Mouse (Mus musculus) cerebellum, postnatal 36 days (tissue): Measurements from ENCODE around the gene Rprml.

Source experiments
- DNase-seq, 2 experiments: peaks; one replicate each; pipeline ENCODE4 v3.0.0; 2021 to 2022; ENCODE audit warnings: mixed read lengths in 2 of 2

Rprml gene

DNA sequence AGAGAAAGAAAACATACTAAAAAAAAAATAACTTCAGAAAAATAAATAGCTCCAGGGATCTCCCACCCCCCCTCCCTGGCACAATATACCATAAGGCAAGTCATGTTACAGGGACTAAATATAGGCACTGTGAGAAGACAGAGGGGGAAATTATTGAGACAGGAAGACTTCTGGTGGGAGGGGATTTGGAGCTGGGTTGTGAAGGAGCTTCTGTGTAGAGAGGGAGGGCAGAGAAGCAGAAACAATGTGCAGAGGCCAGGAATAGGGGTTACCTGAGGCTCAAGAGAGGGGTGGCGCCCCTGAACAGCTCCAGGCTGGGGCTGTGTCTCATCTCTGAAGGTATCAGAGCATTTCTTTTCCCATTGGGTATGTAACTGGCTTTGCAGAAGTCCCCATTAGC lies 16.3 kb downstream of the Rprml start:
- no peak for DNase-seq

DNA sequence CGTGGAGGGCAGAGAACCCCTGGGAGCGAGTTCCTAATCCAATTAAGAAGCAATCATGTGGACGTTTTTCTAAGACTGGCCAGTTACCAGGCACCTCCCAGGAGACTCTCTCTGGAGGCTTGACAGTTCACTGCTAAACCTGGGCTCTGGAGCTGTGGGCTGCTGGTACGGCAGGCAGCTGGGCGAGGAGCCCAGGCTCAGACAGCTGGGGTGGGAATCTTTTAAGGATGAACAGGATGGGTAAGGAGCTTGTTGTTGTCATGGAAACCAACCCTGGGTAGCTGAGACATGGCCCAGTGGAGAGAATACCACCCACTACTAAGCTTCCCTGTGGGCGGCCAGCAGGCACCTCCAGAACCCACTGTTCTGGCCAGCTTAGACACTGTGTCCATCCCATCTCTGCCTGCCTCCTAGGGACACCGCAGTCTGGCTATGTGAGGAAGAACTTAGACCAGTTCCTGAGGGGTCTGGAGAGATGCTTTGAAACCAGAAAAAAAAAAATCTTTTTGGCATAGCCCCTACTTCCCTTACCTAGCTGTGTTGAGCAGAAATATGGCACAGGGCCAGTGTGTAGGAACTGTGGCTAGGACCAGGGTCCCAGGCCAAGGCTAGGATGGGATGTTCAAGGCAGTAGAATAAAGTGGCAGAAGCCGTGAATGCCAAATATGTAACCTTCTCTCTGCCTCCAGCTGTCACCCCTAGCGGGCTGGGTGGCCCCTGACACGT lies 17.0 kb downstream of the Rprml start:
- DNase-seq, result peak in 1 of 2 experiments; percentile 27

DNA sequence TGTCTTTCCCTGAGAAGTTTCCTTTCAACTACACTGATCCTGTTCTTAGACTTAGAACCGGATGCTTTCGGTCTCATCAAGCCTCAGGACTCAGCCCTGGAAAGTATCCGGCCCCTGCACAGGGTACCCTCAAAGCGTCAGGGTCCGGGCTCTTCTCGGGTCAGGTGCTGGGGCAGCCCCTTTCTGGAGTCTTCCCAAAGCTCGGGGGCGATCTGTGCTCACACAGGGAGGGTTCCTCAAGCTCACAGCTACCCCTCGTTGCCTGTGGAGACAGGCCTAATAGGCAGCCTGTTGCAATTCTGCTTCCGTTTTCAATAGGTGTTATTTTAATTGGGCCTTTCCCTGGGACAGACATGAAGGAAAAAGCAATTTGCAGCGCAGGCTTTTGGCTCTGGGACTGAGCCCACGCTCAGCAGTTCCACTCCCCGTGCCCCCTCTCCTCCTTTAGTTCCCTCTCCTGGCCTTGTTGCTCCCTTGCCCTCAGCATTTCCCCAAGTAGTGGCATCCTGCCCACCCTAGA lies 17.6 kb downstream of the Rprml start:
- no peak for DNase-seq

GRCm38 (mm10) chr11:103675556-103675955 lies 26.2 kb downstream of the Rprml start:
- peak; percentile 69 to 82 for DNase-seq

DNA sequence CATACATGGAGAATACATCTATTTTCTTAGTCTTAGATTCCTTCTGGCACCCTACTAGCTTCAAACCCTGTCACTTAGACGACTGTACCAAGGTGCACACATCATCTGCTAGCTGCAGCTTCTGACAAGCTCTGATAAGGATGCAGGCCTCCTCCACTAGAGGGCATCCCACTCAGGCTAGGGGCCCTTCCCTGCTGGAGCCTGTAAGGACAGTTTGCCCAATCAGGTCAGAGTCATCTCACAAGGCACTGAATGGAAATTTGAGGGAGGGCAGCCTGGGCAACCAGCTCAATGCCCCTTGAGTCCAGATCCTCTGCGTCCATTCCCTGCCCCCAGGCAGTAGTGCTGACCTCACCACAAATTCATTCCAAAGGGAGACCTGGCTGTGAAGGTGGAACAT lies 27.7 kb downstream of the Rprml start:
- DNase-seq, result peak; percentile 43 to 52

DNA sequence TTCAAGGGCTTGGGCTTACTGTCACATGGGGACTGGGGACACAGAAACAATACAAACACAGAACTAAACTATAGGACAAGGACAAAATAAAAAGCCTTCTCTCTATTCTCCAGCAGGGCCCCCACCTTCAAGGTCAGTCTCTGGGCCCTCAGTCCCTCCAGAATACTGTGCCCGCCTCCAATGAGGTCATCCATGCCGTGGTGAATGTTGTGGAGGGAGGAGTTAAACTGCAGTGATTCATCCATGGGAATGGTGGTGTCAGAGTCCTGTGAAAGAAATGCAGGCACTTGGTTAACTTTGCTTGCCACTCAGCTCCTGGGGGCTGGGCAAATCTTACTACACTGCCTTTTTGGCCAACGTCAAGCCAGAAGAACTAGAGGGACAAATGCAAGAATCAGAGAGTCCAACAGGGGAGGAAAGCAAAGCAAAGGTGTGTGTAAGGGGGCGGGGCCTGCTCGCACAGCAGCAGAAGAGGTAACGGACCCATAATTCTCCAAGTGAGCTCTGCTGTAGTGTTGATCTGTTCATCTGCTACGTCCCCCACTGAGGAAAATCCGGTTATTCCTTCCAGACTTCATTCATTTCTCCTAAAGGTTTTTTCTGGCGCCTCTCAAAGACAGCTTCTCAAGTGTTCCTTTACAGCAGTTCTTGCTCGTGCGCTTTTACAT lies 34.4 kb downstream of the Rprml start:
- DNase-seq, result no peak

GRCm38 (mm10) chr11:103685261-103685736 lies 35.9 kb downstream of the Rprml start:
- no peak for DNase-seq

DNA sequence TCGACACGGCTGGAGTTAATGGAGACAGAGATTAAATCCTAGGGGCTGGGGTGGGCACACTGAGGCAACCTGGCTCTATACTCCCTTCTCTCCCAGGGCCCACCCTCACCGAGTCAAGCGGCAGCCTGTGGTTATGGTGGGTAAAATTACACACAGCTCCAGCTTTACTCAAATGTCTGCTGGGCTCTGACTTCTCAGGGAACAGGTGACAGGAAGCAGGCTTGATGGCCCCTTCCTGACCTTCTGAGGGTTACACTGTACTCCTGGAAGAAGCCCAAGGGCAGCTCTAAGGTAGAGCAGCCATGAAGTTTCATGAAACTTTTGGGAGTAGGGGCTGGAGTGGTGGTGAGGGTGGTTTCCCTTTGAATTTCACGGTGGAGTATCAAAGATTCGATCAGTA lies 37.3 kb downstream of the Rprml start:
- no peak for DNase-seq

DNA sequence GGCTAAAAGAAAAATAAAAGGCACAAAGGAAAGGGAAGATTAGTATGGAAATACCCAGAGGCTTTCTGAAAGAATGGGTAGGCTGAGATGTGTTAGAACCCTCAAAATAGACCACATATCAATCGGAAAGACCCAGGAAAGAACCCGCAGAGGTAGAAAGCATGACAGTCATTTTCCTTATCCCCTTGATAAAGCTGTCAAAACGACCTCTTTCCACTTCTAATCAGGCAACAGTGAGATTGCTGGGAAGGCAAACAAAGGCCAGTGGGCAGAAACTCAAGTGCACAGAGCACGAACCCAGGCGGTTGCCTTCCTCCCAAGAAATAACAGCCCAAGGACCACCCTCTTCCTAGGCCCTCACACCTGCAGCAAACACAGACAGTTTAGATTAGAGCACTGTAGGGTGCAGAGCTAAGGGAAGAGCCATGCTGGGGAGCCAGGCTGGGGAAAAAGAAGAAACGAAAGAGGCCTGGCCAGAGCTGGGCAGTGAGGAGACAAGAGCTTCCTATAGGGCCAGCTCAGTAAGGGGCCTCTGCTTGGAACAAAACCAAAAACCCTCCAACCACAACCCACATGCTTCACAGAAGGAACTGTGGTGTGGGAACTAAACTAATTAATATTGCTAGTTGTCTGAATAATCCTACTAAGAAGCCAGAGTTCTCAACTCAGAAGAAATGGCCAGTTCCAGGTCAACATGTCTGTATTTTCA lies 39.1 kb downstream of the Rprml start:
- no peak for DNase-seq

GRCm38 (mm10) chr11:103688980-103689378 lies 39.6 kb downstream of the Rprml start:
- DNase-seq, result no peak

- no peak for DNase-seq
Observed at GRCm38 (mm10) chr11:103691036-103691435, 41.7 kb downstream of the Rprml start.

GRCm38 (mm10) chr11:103693241-103693640 lies 43.9 kb downstream of the Rprml start:
- peak; percentile 42 to 43 for DNase-seq

DNA sequence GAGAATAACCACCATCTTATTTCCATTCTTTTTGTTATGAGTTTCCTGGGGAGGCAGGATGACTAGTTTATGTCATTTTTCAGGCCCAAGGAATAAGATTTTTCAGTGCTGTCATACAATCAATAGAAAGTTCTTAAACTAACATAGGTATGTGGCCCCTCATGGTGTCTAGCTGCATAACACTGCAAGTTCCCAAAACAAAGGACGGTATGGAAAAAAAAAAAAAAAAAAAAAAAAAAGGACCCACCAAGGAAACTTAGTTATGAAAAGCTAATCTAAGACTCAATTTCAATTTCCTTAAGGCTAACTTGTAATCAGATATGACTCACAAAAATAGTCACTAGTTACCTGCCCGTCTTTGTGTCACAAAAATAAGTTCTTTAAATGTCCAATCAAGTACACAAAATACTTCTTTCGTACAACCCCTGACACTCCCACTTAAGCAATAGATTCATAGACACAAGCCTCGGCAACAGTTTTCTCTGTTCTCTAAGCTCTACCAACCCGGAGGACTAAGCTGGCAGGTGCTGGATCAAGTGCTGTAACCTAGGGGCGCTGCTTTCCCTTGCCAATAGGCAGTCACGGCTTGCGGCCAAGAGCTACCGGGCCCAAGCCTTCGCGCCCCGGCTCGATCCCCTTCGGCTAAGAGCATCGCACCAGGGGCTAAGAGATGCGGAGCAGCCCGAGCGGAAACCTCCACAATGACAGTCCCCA lies 47.6 kb downstream of the Rprml start:
- no peak for DNase-seq

GRCm38 (mm10) chr11:103697565-103698176 lies 48.3 kb downstream of the Rprml start, which contains the start of gene Gosr2:
Gene Gosr2 (minus strand): TSS chr11:103697898.
- DNase-seq, result peak; percentile 86 to 91

DNA sequence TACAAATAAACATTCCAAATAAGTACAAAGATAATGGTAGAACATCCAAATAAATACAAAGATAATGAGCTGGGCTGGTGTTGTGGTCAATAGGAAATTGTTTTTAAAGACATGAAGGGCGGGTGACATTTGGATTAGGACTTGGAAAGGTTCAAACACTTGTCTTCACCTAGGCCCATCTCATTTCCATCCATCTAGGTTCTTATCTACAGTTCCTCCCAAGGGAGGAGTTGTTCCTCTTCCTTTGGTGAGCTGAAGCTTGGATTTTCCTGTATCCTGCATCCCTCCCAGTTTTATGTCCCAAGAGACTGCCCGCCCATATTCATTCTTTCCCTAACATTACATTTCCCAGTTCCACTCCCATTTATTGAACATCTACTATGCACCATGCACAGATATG lies 48.9 kb downstream of the Rprml start:
- DNase-seq, result no peak
